Mouse (Mus musculus): ENCODE results near the gene 0610010K14Rik.

- TF ChIP-seq CTCF (IDR thresholded peaks at IDR 0.05; ENCODE audit: low read depth, low read length) (no peak), GATA1 (IDR thresholded peaks at IDR 0.05; ENCODE audit: borderline replicate concordance, low read length) (no peak)
Measured at GRCm38 (mm10) chr11:70192157-70192556, 45.6 kb downstream of the 0610010K14Rik start.
